Mouse (Mus musculus): ENCODE measurements at regions not wholly inside any gene's neighbourhood (a gene's known extent, or its start where the extent isn't known, plus 50 kb on each side); places are given as distances from the start of the nearest gene placed in this dataset.

DNA sequence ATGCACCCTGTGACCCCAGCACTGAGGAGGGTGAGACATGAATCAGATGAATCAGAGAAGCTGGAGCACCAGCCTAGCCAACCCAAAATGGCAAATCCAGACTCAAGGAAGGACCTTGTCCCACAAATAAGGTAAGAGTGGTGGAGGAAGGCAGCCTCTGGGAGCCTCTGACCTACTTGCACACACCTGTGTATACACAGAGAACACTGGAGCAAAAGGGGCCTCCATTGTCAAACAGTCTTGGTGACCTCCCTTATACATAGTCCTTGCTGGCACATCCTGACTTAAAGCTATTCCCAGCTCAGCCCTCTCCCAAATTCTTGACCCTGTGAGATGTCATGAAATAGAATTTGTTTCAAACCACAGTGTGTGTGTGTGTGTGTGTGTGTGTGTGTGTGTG lies 57.1 kb downstream of the Inhbb start:
- no peak for DNase-seq

DNA sequence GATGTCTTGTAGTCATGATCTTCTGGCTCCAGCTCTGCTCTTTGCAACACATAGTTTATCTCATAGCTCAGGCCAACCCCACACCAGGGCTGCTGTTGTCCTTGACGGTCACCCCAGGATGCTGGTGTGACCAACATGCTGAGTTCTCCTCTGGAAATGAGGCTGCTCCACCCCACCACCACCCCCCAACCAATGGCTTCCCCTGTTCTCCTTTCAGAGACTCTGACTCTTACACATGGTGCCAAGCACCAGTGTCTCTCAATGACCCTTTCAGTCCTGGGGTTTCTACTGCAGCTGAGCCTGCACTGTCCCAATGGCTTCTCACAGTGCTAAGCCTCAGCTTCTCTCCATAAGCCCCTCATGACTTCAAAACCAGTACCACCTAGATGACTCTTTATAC lies 64.0 kb downstream of the Inhbb start:
- DNase-seq = no peak

DNA sequence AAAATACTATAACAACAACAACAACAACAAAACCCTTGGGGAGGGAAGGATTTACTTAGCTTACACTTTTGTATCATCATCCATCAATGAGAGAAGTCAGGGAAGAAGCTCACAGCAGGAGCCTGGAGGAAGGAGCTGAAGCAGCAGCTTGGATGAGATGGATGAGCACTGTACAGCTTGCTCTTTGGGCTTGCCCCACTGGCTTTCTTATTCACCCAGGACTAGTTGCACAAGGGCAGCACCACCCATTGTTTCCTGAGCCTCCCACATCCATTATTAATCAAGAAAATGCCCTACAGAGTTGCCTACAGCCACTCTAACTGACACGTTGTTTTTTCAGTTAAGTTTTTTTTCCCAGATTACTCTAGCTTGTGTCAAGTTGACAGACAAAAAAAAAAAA lies 65.1 kb downstream of the Inhbb start:
- DNase-seq = no peak

GRCm38 (mm10) chr1:119355456-119355855 lies 66.6 kb downstream of the Inhbb start:
- no peak for DNase-seq

DNA sequence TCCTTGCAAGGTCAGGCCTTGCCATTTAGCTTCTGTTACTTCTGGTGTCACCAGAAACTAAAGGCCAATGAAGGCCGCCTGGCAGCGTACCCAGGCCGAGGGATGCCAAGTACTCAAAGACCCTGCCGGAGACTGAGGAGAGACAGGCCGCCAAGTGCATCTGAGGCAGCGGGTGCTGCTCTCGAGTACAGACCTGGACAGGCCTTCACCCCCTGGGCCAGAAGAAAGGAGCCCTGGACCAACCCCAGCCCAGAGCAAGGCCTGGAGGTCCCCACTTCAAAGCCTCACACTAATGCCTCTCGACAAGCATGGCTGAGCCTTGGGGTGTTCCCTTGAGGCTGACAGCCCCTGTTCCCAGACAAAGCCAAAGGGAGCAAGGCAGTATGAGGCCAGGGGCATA lies 70.5 kb downstream of the Inhbb start:
- no peak for DNase-seq

GRCm38 (mm10) chr1:119350846-119351245 lies 71.2 kb downstream of the Inhbb start:
- no peak for DNase-seq

DNA sequence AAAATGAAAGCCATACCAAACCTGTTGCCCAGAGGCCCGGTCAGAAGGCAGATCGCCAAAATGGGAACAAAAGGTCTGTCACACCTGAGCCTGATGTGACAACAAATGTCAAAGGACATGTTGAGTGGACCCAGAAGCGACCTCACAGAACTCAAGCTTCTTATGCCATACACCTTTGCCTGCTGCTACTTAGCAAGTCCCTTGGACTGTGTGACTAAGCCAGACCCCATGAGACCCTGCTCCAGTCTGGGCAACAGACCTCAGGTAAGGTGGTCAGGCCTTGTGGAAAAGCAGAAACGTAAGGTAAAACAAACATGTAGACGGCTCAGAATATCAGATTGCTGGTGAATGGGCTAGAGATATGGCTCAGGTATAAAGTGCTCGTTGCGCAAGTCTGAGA lies 71.8 kb downstream of the Inhbb start:
- no peak for DNase-seq

GRCm38 (mm10) chr1:119348456-119349208 lies 73.4 kb downstream of the Inhbb start:
- DNase-seq = peak; percentile 63

DNA sequence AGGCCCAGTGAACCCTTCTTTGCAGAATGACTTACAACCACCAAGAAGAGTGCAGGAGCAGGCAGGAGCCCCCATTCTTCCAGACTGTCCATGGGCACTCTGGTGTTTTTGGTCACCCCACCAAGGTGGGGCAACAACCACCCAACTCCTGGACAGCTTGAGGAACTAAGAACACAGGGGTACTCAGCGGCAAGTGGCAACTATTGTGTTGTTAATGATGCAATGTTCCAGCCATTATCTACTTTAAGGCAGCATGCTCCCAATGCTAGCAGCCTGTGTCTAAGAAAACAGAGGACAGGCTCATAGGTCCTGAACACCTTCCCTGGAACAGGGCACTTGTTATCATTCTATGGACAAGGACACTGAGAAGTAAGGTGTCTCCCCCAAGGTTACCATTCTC lies 74.3 kb downstream of the Inhbb start:
- no peak for DNase-seq

GRCm38 (mm10) chr1:119346634-119347155 lies 75.4 kb downstream of the Inhbb start:
- DNase-seq = no peak

GRCm38 (mm10) chr1:119345115-119345791 lies 76.8 kb downstream of the Inhbb start:
- peak; percentile 25 for DNase-seq

GRCm38 (mm10) chr1:119344046-119344445 lies 78.0 kb downstream of the Inhbb start:
- no peak for DNase-seq

DNA sequence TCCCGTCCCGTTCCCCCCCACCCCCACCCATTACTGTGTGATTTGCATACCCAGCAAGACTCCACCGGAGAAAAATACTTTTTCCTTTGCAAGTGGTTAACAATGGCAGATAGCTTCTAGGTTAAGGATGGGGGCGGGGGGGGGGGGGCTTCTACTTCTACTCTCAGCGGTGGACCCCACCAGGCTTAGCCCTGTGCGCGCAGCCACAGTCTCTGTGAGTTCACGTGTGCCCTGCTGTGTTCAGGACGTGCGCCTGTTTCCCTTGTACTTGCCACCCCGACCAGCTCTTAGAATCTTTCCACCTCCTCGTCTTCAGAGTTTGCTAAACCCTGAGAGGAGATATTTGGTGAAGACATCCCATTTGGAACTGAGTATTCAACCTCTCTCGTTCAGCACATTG lies 86.9 kb downstream of the Inhbb start:
- DNase-seq = no peak

GRCm38 (mm10) chr1:119330751-119331326 lies 91.2 kb downstream of the Inhbb start:
- no peak for DNase-seq

DNA sequence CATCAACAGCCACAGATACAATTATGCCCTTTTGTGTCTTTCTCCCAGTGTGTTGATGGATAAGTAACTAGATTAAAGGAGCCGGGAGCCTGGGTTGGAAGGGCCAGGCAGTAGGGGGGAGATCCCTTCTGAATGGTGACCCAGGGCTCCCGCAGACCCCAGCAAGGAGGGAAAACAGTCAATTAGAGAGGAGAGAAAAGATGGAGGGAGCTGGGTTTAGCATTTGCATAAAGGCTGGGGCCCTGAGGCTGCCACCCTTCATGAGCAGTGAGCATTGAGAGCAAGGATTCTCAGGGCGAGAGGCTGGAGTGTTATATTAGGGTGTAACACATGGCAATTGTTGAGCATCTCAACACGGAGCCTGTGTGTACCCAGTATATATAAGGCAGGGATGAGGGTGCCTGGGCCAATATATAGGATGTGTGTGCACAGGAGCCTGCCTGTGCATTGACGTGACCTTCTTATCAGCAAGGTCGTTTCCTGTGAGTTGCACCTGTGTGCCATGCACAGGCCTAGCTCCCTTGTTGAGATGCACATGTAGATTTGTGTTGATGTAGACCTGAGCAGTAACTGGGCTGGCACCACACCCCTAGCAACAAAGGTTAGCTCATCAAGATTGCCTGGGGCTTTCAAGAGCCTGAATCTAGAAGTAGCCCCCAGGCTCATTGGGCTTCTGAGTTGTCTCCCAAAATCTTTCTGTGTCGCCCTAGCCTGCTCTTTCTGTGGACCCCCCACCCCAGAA lies 92.2 kb downstream of the Inhbb start:
- peak; percentile 19 for DNase-seq

DNA sequence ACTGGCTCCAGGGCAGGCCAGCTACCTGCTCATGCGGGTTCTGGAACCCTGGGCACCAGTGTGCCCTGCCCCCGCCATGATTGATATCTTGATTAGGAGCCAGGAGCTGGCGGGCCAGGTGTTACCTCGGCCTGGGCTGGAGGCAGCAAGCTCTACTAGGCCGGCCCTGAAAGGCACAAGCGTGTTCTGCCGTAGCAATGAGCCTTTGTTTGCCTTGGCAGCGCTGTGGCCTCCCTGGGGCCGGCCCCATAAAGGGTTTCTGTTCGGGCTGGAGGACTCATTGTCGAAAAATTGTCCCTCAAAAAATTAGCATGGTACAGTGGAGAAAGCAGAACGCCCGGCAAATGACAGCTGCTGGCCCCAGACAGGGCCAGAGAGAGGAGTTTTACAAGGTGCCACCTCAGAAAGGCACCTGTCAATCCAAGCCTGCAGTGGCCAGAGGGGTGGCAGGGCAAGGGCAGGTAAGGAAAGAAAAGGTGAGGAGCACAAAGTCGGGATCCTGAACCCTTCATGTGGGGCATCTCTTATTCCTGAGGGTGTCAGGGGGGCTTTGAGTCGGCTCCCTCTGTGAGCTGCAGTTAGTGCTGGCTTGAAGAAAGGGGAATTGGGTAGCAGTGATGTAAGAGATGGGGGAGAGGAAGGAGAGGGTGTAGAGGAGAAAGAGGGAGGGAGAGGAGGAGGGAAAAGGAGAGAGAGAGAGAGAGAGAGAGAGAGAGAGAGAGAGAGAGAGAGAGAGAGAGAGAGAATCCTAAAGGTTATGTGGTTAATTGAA lies 92.9 kb downstream of the Inhbb start:
- peak; percentile 47 for DNase-seq

DNA sequence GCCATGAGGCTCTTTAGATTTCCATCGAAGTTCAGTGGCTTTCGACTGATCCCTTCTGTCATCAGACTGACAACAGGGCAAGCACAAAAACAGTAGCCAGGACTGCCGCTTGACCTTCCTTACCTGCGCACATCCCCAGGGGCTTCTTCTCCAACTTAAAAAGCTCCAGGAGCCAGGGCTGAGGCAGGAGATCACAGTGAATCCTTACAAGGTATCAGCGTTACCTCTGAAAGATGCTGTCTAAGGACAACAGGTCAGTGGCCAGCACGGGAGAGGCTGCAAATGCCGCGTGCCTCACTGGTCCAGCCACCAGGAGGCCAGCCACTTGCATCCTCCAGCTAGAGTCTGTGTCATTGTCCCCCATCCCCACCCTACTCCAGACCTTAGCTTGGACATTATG lies 97.5 kb downstream of the Inhbb start:
- no peak for DNase-seq

DNA sequence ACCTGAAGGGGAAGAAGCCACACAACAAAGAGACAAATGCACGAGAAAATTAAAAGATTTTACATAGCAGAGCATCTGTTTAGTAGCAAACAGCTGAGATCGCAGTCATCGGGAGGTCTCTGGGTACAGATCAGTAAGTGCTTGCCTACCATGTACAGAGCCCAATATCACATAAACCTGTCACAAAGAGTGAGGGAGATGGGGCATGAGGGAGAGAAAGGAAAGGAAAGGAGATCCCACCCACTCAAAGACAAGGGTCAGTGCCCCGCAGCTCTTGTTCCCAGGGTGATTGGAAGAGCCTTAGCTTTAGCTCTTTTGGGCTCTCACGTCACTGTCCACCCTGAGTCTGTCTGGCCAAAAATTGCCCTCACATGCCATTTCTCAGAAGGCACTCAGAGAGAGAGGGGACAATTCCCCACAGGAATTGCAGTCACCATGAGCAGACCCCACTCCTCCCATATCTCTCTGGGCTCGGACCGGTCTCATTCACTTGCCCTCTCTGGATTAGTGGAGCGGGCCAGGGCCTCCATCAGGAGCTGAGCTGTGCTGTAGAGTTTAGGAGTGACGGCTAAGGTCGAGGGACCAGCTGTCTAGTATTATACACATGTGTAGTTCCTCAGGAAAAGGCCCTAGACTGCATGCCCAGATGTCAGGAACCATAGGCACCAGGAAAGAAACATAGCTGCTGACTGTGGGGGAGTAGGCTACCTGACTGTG lies 99.6 kb downstream of the Inhbb start:
- DNase-seq = no peak

- DNase-seq = no peak
Measured at GRCm38 (mm10) chr1:119321799-119322198, 100.2 kb downstream of the Inhbb start.

- DNase-seq = no peak
Measured at GRCm38 (mm10) chr1:119317006-119317405, 105.0 kb downstream of the Inhbb start.

GRCm38 (mm10) chr1:119308719-119309365 lies 113.2 kb downstream of the Inhbb start:
- DNase-seq = peak; percentile 51
